Mouse (Mus musculus) gastrocnemius, adult 2 months (tissue): ENCODE results near the gene Scd3. TPM values are rescaled to one million over a fixed set of nuclear protein-coding genes. Genes with fewer than 3 reads are reported as not detected.

Experiments
- DNase-seq: peaks from one replicate; pipeline ENCODE4 v3.0.0; 2022
- H3K27ac ChIP-seq: fragments of 200-600 bp; 2 replicates; pipeline ENCODE4 v1.8.1; 2022; ENCODE audit warnings: mild to moderate bottlenecking
- H3K4me3 ChIP-seq: fragments of 200-600 bp; 2 replicates; pipeline ENCODE4 v1.8.1; 2022; ENCODE audit warnings: mild to moderate bottlenecking, moderate library complexity
- CTCF ChIP-seq: fragments of 200-600 bp; IDR thresholded peaks from 2 replicates; pipeline ENCODE4 v1.8.1; 2022; ENCODE audit warnings: antibody characterized with exemption, mild to moderate bottlenecking, moderate library complexity
- intact Hi-C: fragments of 180-260 bp; cut with DNase I; formaldehyde crosslinking; loops from one replicate; pipeline ENCODE4 v1.15.1; 2025
- total RNA-seq, 2 experiments: library from RNA; stranded (reverse); gene quantifications; 2 replicates each; pipeline ENCODE4 v1.2.3; 2021

Scd3 gene
- total RNA-seq, 2 experiments from 2014 or later, result not detected

GRCm38 (mm10) chr19:44197053-44197852 lies 5.8 kb upstream of the Scd3 start:
- no peak overlapping the region for H3K27ac ChIP-seq
- no peak for TF ChIP-seq CTCF
- no peak overlapping the region for H3K4me3 ChIP-seq
- intact Hi-C loops, result no loop called here
- no peak for DNase-seq

- no peak for DNase-seq
- TF ChIP-seq CTCF, result no peak
- Histone ChIP-seq H3K27ac (no peak overlapping the region), H3K4me3 (no peak overlapping the region)
- intact Hi-C loops, result no loop called here
These were observed 4.6 kb upstream of the Scd3 start for GRCm38 (mm10) chr19:44198494-44198893.

DNA sequence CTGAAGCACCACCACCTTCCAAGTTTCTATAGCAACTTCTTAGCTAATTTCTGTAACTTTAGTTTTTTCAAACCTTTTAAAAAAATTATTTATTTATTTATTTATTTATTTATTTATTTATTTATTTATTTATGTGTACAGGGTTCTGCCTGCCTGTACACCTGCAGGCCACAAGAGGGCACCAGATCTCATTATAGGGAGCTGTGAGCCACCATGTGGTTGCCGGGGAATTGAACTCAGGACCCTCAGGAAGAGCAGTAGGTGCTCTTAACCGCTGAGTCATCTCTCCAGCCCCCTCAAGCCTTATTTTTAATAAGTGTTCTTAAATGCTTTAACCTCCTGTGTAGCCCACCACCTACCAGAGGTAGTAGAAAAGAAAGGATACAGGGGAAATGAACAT lies 4.1 kb upstream of the Scd3 start:
- DNase-seq, result no peak
- TF ChIP-seq CTCF, result peak; percentile 53
- intact Hi-C loops, result no loop called here
- Histone ChIP-seq H3K4me3 (no peak overlapping the region), H3K27ac (no peak overlapping the region)

DNA sequence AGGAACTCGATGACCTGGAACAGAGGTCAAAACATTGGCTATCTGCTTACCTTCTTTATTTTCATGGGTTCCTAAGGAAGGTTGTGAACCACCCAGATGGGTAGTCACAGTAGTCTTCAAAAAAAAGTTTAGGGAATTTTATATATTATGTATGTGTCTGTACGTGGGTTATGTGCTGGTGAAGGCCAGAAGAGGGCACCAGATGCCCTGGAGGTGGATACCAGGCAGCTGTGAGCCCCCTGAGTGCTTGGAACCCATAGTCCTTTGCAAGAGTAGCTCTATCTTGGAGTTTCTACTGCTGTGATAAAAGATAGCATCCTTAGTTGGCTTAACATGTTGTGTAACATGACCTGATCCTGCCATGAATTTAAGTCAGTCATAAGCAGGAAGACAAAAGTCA lies 4.0 kb downstream of the Scd3 start:
- H3K4me3 ChIP-seq, result no peak overlapping the region
- H3K27ac ChIP-seq, result no peak overlapping the region
- DNase-seq, result no peak
- intact Hi-C loops, result no loop called here
- no peak for TF ChIP-seq CTCF

DNA sequence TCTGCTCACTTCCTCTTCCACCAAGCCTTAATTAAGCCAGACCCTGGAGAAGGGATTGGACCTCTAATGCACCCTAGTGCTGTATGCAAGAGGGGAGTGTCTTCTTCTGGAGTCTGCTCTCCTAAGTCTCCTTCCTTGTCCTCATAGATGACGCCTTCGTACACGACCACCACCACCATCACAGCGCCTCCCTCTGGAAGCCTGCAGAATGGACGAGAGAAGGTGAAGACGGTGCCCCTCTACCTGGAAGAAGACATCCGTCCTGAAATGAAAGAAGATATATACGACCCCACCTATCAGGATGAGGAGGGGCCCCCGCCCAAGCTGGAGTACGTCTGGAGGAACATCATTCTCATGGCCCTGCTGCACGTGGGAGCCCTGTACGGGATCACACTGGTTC lies 12.2 kb downstream of the Scd3 start:
- Histone ChIP-seq H3K27ac (no peak overlapping the region), H3K4me3 (no peak overlapping the region)
- no peak for TF ChIP-seq CTCF
- DNase-seq, result no peak
- intact Hi-C loops, result no loop called here

GRCm38 (mm10) chr19:44217958-44218525 lies 15.0 kb downstream of the Scd3 start:
- Histone ChIP-seq H3K4me3 (no peak overlapping the region), H3K27ac (no peak overlapping the region)
- TF ChIP-seq CTCF, result no peak
- intact Hi-C loops, result no loop called here
- no peak for DNase-seq

GRCm38 (mm10) chr19:44225728-44226127 lies 22.7 kb downstream of the Scd3 start:
- Histone ChIP-seq H3K4me3 (no peak overlapping the region), H3K27ac (no peak overlapping the region)
- intact Hi-C loops, result no loop called here
- DNase-seq, result no peak
- no peak for TF ChIP-seq CTCF

DNA sequence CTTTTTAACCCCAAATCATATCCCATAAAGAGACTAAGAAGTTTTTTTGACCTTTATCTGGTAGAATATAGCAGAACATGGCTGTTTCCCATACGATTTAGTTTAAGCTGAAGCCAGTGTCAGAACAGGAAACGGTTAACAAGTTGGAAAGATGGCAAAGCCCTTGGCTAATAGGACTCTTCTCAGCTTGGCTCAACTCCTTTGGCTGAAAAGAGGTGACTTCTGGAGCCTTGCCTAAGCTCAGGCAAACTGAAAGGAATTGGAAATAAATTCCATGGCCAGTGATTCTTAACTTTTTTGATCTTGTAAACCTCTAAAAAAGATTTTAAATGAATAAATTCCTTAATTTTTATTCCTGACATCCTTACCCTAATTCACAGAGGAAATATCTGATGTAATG lies 26.7 kb downstream of the Scd3 start:
- no peak for TF ChIP-seq CTCF
- intact Hi-C loops, result no loop called here
- DNase-seq, result no peak

DNA sequence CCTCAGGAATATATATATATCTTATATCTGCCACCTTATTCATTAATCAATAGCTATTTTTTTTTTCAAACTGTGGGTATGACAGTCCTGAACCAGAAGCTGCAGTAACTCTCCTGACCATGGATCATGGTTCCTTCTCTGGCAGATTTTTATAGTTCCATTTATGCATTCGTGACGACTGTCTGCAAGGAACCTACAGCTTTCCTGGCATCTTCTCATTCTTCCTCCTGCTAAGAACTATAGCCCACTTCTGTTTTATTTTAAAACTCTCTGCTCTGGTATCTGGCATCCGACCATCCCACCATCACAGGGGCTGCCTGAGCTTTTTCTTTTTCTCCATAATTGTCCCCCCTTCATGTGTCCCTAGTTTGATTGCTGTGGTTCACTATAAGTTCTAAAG lies 27.1 kb downstream of the Scd3 start:
- no peak for DNase-seq
- Histone ChIP-seq H3K4me3 (no peak overlapping the region), H3K27ac (no peak overlapping the region)
- intact Hi-C loops, result no loop called here
- TF ChIP-seq CTCF, result no peak

More for the DNA sequence above, 26.7 kb downstream of the Scd3 start:
- Histone ChIP-seq H3K4me3 (no peak overlapping the region), H3K27ac (no peak overlapping the region)

DNA sequence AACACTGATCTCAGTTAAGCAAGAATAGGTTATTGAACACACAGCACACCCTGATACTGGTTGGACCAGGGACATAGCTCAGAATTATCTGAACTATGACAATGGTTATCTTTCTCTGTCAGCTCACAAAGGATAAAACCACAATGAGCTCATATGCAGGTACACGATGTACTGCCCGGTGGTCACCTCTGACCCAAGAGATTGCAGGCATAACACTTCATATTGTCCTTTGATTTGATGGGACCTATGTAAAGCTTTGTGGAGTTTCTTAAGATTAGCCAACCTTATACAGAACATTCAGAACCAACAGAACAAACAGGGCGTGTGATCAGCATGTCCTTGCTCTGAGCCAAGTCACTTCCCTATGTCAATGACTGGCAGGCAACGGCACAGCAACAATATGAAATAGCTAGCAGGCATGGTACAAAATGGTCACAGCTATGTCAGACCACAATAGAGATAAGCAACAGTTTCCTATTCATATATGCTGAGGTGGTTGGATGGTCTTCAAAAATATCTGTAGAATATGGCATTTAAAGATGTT lies 28.6 kb downstream of the Scd3 start:
- Histone ChIP-seq H3K27ac (no peak overlapping the region), H3K4me3 (no peak overlapping the region)
- intact Hi-C loops, result no loop called here
- TF ChIP-seq CTCF, result no peak
- DNase-seq, result no peak

DNA sequence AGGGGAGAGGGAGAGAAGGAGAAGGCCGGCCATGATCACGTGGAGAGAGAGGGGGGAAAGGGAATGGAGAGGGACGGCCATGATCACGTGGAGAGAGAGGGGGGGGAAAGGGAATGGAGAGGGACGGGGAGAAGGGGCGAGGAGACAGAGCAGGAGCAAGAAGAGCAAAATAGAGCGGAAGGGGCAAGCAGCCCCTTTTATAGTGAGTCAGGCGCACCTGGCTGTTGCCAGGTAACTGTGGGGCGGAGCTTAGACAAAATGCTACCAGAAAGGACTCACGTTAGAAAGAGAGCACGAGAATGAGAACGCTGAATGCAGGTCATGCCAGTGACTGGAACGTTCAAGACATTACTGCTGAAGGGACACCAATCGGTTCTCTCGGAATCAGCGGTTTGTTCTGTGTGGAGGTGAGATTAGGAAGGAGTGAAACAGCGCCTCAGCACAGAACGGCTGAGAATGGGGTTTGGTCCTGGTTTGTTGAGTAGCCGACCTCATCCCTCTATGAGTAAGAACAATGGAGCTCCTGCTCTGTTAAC lies 34.5 kb downstream of the Scd3 start:
- intact Hi-C loops, result no loop called here
- Histone ChIP-seq H3K27ac (no peak overlapping the region), H3K4me3 (no peak overlapping the region)
- no peak for DNase-seq
- no peak for TF ChIP-seq CTCF

DNA sequence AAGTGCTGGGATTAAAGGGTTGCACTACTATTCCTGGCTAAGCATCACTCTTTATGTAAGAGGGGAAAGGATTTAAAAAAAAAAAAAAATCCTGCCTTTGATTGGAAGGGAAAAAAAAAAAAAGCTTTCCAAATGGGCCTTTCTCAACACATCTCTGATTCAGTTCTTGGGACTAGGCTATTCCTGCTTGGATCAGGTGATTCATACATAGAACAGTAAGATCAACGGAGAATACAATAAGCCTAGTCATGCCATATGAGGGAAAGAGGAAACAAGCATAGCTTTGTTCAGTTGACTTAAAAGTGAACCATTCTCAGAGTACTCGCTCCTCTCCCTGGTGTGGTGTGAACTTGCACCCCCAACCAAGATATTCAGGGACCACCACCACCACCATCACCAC lies 35.8 kb downstream of the Scd3 start:
- Histone ChIP-seq H3K4me3 (no peak overlapping the region), H3K27ac (no peak overlapping the region)
- intact Hi-C loops, result no loop called here
- no peak for TF ChIP-seq CTCF
- no peak for DNase-seq

DNA sequence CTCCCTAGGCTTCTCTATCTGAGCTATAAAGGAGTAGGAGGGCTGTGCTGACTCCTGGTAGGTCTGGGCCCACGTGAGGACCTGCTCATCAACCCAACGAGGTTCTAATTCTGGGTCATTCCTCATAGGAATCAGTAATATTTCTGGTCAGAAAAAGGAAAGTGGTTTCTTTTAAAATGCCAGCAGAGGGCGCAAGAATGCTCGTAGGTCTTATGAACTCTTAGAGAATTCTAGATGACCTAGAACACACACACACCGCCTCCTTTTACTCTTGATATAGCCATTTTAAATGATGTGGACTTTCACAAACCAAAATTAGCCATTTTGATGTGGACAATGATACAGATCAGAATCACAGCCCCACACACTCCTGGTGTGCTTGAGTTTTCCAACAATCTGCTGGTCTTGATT lies 42.7 kb downstream of the Scd3 start:
- Histone ChIP-seq H3K4me3 (peak overlapping the region; percentile 50), H3K27ac (no peak overlapping the region)
- TF ChIP-seq CTCF, result peak; percentile 74
- intact Hi-C loops, result loop anchor here (1.0 kb wide), 1 partner anchor 50 kb away; no protein-coding TSS in a partner anchor
- DNase-seq, result peak; percentile 30
